Mouse (Mus musculus): ENCODE results near the gene Nav2. TPM values are rescaled to one million over a fixed set of nuclear protein-coding genes. Genes with fewer than 3 reads are reported as not detected.

The Nav2 gene
- total and polyA plus RNA-seq, 3 experiments: under 0.01 TPM; not detected in 2

DNA sequence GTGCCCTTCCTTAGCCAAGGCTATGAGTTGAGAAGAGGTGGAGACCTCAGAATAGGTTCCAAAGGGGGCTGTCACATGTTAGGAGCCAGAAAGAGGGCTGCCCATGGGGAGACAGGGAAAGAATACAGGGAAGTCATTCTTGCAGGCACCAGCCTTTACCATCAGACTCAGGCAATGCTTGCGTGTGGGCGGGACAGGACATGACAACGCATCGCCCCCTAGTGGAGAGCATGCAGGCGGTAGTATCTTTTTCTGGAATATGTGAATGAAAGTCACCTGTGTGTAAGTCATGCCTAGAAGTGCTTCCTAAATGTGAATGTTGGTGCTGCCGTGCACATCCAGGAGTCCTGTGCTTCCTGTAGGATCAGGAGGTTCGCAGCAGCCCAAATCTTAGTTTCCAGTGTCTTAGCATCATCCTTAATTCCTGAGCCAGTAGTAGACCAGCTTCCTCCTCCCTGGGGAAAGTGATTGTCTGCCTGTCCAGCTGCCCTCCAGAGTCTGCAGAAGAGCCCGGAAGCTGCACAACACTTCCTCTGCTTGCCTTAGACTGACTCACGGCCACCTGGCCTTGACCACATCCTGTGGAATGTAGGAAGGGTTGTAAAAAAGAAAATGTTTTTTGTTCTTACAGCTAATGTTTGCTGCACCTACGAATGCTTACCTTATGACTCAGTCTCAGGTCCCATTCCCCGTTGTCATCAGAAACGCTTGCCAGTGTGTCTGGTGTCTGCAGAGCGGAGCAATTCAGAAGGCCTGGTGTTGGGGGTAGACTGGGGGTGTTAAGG, 692.9 kb downstream of the Nav2 start (continued):
- TF ChIP-seq USF2 (conservative IDR thresholded peaks at IDR 0.05; ENCODE audit: low read depth, low read length) (no peak), MXI1 (IDR thresholded peaks at IDR 0.05; ENCODE audit: low read depth, low read length) (no peak), MAZ (IDR thresholded peaks at IDR 0.05; ENCODE audit: low read depth, low read length) (no peak), ZMIZ1 (IDR thresholded peaks at IDR 0.05; ENCODE audit: low read depth, low read length) (no peak), UBTF (IDR thresholded peaks at IDR 0.05; ENCODE audit: low read depth, low read length) (no peak), RCOR1 (conservative IDR thresholded peaks at IDR 0.05; ENCODE audit: low read depth, low read length) (no peak), CHD1 (IDR thresholded peaks at IDR 0.05; ENCODE audit: low read depth, low read length) (no peak), RAD21 (IDR thresholded peaks at IDR 0.05; ENCODE audit: low read depth, low read length) (peak; percentile 60), USF1 (IDR thresholded peaks at IDR 0.05; ENCODE audit: low read depth, low read length) (no peak), SIN3A (IDR thresholded peaks at IDR 0.05; ENCODE audit: low read length) (no peak), CHD2 (IDR thresholded peaks at IDR 0.05; ENCODE audit: low read length) (0 out of 2 replicates have a peak, but pooled peaks have one; percentile 19), ELF1 (IDR thresholded peaks at IDR 0.05; ENCODE audit: low read depth, low read length) (peak; percentile 59), JUN (IDR thresholded peaks at IDR 0.05; ENCODE audit: insufficient read depth, low read depth, low read length) (0 out of 2 replicates have a peak, but pooled peaks have one; percentile 20), BHLHE40 (IDR thresholded peaks at IDR 0.05; ENCODE audit: low read depth, low read length) (0 out of 2 replicates have a peak, but pooled peaks have one; percentile 7), MEF2A (IDR thresholded peaks at IDR 0.05; ENCODE audit: borderline replicate concordance, low read depth, low read length) (no peak; the same call in 1 of the 2 replicates), SMC3 (IDR thresholded peaks at IDR 0.05; ENCODE audit: low read depth, low read length) (peak; percentile 60), PAX5 (IDR thresholded peaks at IDR 0.05; ENCODE audit: low read length) (no peak), POLR2A (IDR thresholded peaks at IDR 0.05; ENCODE audit: low read depth, low read length) (no peak)

DNA sequence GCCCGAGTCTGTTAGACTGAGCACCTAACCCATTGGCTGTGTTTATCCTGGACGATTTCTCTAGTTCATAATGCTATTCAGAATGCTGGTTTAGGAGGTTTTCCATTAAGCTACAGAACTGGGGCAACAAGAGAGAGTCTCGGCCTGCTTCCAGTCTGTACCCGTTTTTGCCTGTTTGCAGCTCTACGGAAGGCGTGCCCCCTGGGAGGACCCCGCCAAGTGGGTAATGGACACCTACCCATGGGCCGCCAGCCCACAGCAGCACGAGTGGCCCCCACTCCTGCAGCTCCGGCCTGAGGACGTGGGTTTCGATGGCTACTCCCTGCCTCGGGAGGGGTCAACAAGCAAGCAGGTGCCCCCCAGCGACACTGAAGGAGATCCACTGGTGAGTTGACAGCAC, 695.7 kb downstream of the Nav2 start:
- Histone ChIP-seq H3K79me2 (replicated peaks; ENCODE audit: control insufficient read depth, extremely low read depth, insufficient read depth, poor library complexity, severe bottlenecking) (no peaks in the 10 kb centered on the region), H3K4me3 (replicated peaks in 1 of 3; ENCODE audit: low read depth in 2 of 3, low read length in 2 of 3, poor library complexity in 1 of 3) (no peak overlapping the region), H3K27me3 (replicated peaks) (peaks cover 3% of the 10 kb centered on the region), H3K9me3 (replicated peaks; ENCODE audit: low read length) (no peaks in the 10 kb centered on the region), H3K36me3 (replicated peaks in 1 of 2; ENCODE audit: control insufficient read depth in 1 of 2, insufficient read depth in 1 of 2, low read length in 1 of 2) (no peaks in the 10 kb centered on the region), H3K4me1 (ENCODE audit: control insufficient read depth in 1 of 2, insufficient read depth in 2 of 2) (peaks cover 0 to 25% of the 10 kb centered on the region in 2 experiments; a peak in 2 of 4 replicates), H3K4me2 (ENCODE audit: insufficient read depth, low read depth, poor library complexity, severe bottlenecking) (no peak overlapping the region), H3K9ac (ENCODE audit: insufficient read depth, low read depth) (no peak overlapping the region), H3K27ac (ENCODE audit: insufficient read depth, low read depth) (no peak overlapping the region)
- dilution Hi-C loops (cut with MboI; ENCODE audit: extremely low pct_ligation_motif_present, extremely low pct_unique_long_range_greater_than_20kb, low sequenced_read_pairs): no loop called here
- no peak for TF ChIP-seq POLR2AphosphoS2 (IDR thresholded peaks at IDR 0.05; ENCODE audit: low read depth, low read length)
- TF ChIP-seq IRF4 (IDR thresholded peaks at IDR 0.05; ENCODE audit: low read depth, low read length): no peak
- TF ChIP-seq MAFK (IDR thresholded peaks at IDR 0.05; ENCODE audit: insufficient replicate concordance, low read length): no peak
- no peak for TF ChIP-seq E2F4 (IDR thresholded peaks at IDR 0.05; ENCODE audit: insufficient replicate concordance, low read depth, low read length)
- no peak for TF ChIP-seq CTCF (conservative IDR thresholded peaks at IDR 0.05 in 1 of 2, IDR thresholded peaks at IDR 0.05 in 1 of 2; ENCODE audit: low read depth in 2 of 2, low read length in 2 of 2)
- no peak for TF ChIP-seq MAX (IDR thresholded peaks at IDR 0.05; ENCODE audit: low read length)
- no peak for TF ChIP-seq CHD1 (IDR thresholded peaks at IDR 0.05; ENCODE audit: low read depth, low read length)
- TF ChIP-seq ZNF384 (IDR thresholded peaks at IDR 0.05; ENCODE audit: low read depth, low read length): no peak
- TF ChIP-seq NELFE (IDR thresholded peaks at IDR 0.05; ENCODE audit: low read depth, low read length): no peak
- TF ChIP-seq USF1 (IDR thresholded peaks at IDR 0.05; ENCODE audit: low read depth, low read length): no peak
- DNase-seq (ENCODE audit: extremely low read depth): no peak
- in situ Hi-C loops (cut with MboI; ENCODE audit: low pct_ligation_motif_present, low pct_unique_long_range_greater_than_20kb, low sequenced_read_pairs): loop anchor here (10.0 to 25.0 kb wide), 2 partner anchors 129 to 308 kb away; partner anchors contain the start of gene Slc6a5
